8 mouse cellular contexts compared by ENCODE assay signal in genomic region chr10:98494354-98494753, GRCm38 (mm10).
A peak's percentile ranks its signal among the peaks of the same experiment; 100 is the strongest.
DNase-seq lines count a peak whose midpoint lies in the region; ATAC-seq and TF ChIP-seq lines count a peak whose summit lies in the region.

No protein-coding gene starts in this region.

- no peaks in the 10 kb centered on the region for H3K9me3 ChIP-seq in kidney, postnatal 0 days (replicated peaks; ENCODE audit: low read length)
- H3K9me3 ChIP-seq in liver, embryonic 11.5 days (ENCODE audit: control insufficient read depth, low read length) = no peaks in the 10 kb centered on the region

- peak; percentile 95 for ATAC-seq in activated CD4-positive, CD25-positive, alpha-beta regulatory T cell, adult 4 months
- no peak; the same call in 1 of the 2 replicates for ATAC-seq in kidney, postnatal 0 days (replicated peaks; ENCODE audit: low FRiP score, low read depth)
- ATAC-seq in liver, embryonic 11.5 days (replicated peaks; ENCODE audit: low FRiP score) = no peak

- H3K4me2 ChIP-seq in kidney, postnatal 0 days (ENCODE audit: low read length) = no peak overlapping the region
- H3K4me2 ChIP-seq in liver, embryonic 11.5 days = no peak overlapping the region

- H3K27ac ChIP-seq in kidney, postnatal 0 days = no peak overlapping the region
- H3K27ac ChIP-seq in liver, embryonic 11.5 days (ENCODE audit: low read depth, low read length) = no peak overlapping the region
- no peak overlapping the region for H3K27ac ChIP-seq in testis, adult 2 months (ENCODE audit: control insufficient read depth, insufficient read depth, low read depth, low read length)

- TF ChIP-seq POLR2A in testis, adult 2 months (IDR thresholded peaks at IDR 0.05; ENCODE audit: control insufficient read depth, low read depth, low read length) = no peak

- H3K36me3 ChIP-seq in kidney, postnatal 0 days (ENCODE audit: insufficient read depth, low read length) = no peaks in the 10 kb centered on the region
- no peaks in the 10 kb centered on the region for H3K36me3 ChIP-seq in liver, embryonic 11.5 days (ENCODE audit: control insufficient read depth, insufficient read depth, low read length)
- no peaks in the 10 kb centered on the region for H3K36me3 ChIP-seq in testis, adult 2 months (ENCODE audit: control insufficient read depth, insufficient read depth, low read length)

- no peak overlapping the region for H3K9ac ChIP-seq in kidney, postnatal 0 days (ENCODE audit: low read depth, low read length)
- H3K9ac ChIP-seq in liver, embryonic 11.5 days (ENCODE audit: low read depth, low read length) = no peak overlapping the region

- no peak overlapping the region for H3K4me3 ChIP-seq in kidney, postnatal 0 days (replicated peaks; ENCODE audit: low read depth, low read length)
- no peak overlapping the region for H3K4me3 ChIP-seq in liver, embryonic 11.5 days (ENCODE audit: low read depth, low read length)
- no peak overlapping the region for H3K4me3 ChIP-seq in testis, adult 2 months (ENCODE audit: control insufficient read depth, low read depth, low read length)

- TF ChIP-seq CTCF in kidney, postnatal 0 days (IDR thresholded peaks at IDR 0.05; ENCODE audit: low read depth) = peak; percentile 84
- peak; percentile 62; the same call in 1 of the 2 replicates for TF ChIP-seq CTCF in testis, adult 2 months (IDR thresholded peaks at IDR 0.05; ENCODE audit: control insufficient read depth, insufficient read depth, insufficient replicate concordance, low read depth, low read length)

- WGBS in kidney, postnatal 0 days = 18% methylated on average over 8 of the region's 8 CpGs
- WGBS in liver, embryonic 11.5 days = 18% methylated on average over 8 of the region's 8 CpGs

- H3K27me3 ChIP-seq in kidney, postnatal 0 days (ENCODE audit: insufficient read depth, low read length) = no peaks in the 10 kb centered on the region
- H3K27me3 ChIP-seq in liver, embryonic 11.5 days (replicated peaks; ENCODE audit: control insufficient read depth, insufficient read depth, low read length) = no peaks in the 10 kb centered on the region
- no peaks in the 10 kb centered on the region for H3K27me3 ChIP-seq in testis, adult 2 months (ENCODE audit: control insufficient read depth, insufficient read depth, low read length)

- H3K4me1 ChIP-seq in kidney, postnatal 0 days (replicated peaks; ENCODE audit: insufficient read depth, low read length) = no peaks in the 10 kb centered on the region
- no peaks in the 10 kb centered on the region for H3K4me1 ChIP-seq in liver, embryonic 11.5 days (replicated peaks; ENCODE audit: control insufficient read depth, insufficient read depth, low read length)
- no peaks in the 10 kb centered on the region for H3K4me1 ChIP-seq in testis, adult 2 months (ENCODE audit: control insufficient read depth, insufficient read depth, low read length)

- intact Hi-C loops in gastrocnemius, postnatal 36 days (cut with DNase I) = loop anchor here (2.0 kb wide), 1 partner anchor 590 kb away; no protein-coding TSS in a partner anchor

- peak; percentile 40 for DNase-seq in 3T3-L1 (ENCODE audit: low read depth, low spot score)
- peak; percentile 86 for DNase-seq in embryo, embryonic 10 days (ENCODE audit: low spot score)
- peak; percentile 29 to 54 for DNase-seq in gastrocnemius, postnatal 36 days
- DNase-seq in kidney, postnatal 0 days (ENCODE audit: low spot score) = peak; percentile 85
- peak; percentile 36 for DNase-seq in liver, embryonic 11.5 days (ENCODE audit: low spot score)
- DNase-seq in neural tube, embryonic 10.5 days (ENCODE audit: extremely low spot score, low spot score) = peak; percentile 63

Comparison
In these comparisons a context has a peak if more than half of its experiments do, and no peak if none do; other contexts are left out.
1. DNase-seq: peak in every context shown above with its lines; median percentile 86 in embryo, embryonic 10 days; 85 in kidney, postnatal 0 days; 63 in neural tube, embryonic 10.5 days; 42 in gastrocnemius, postnatal 36 days; 40 in 3T3-L1; 36 in liver, embryonic 11.5 days.